10 mouse cellular contexts compared by ENCODE assay signal in genomic region chr17:7925413-7926160, GRCm38 (mm10). TPM values are rescaled to one million over a fixed set of nuclear protein-coding genes. Genes with fewer than 3 reads are reported as not detected.
A peak's percentile ranks its signal among the peaks of the same experiment; 100 is the strongest.
DNase-seq lines count a peak whose midpoint lies in the region; TF ChIP-seq lines count a peak whose summit lies in the region.
"Had no signal": no experiment of that assay in that cellular context is flagged by ENCODE, and none has a peak within 500 bp of the region (broad histone marks: within the 10 kb centered on the region; RNA-seq: fewer than 3 reads in every experiment).

Gene Tagap, plus strand, starts transcription at chr17:7926000.

- H3K4me1 ChIP-seq in cortical plate, adult 2 months (ENCODE audit: control insufficient read depth, insufficient read depth, low read length) = no peaks in the 10 kb centered on the region
- H3K4me1 ChIP-seq: midbrain, embryonic 12.5 days had no signal

- H3K36me3 ChIP-seq in macrophage (ENCODE audit: inconsistent target) = peaks cover 19% of the 10 kb centered on the region
- H3K36me3 ChIP-seq: embryonic facial prominence, embryonic 13.5 days; midbrain, embryonic 12.5 days had no signal

- DNase-seq in layer of hippocampus, adult 2 months (ENCODE audit: low spot score in 2 of 2) = no peak
- DNase-seq in layer of hippocampus, adult 18-20 months (ENCODE audit: low spot score in 2 of 2) = no peak
- peak; percentile 30 for DNase-seq in thymus, postnatal 0 days (ENCODE audit: low spot score)
- DNase-seq in neural tube, embryonic 10.5 days (ENCODE audit: extremely low spot score, low spot score) = no peak
- no peak for DNase-seq in cerebellum, postnatal 4 days (ENCODE audit: low spot score in 2 of 2)
- no peak for DNase-seq in adrenal gland, adult 8-10 months

- peak within 1 kb of the TSS; percentile 33; the same call in 1 of the 2 replicates for H3K27ac ChIP-seq in layer of hippocampus, adult 2 months
- no peak within 1 kb of the TSS for H3K27ac ChIP-seq in cortical plate, adult 2 months (ENCODE audit: insufficient read depth, low read length)
- H3K27ac ChIP-seq in macrophage = peak within 1 kb of the TSS; percentile 83
- H3K27ac ChIP-seq: embryonic facial prominence, embryonic 13.5 days; midbrain, embryonic 12.5 days had no signal

- TF ChIP-seq POLR2A in cortical plate, adult 2 months (IDR thresholded peaks at IDR 0.05; ENCODE audit: extremely low read depth, insufficient read depth, low read length) = no peak

- peaks cover 35% of the 10 kb centered on the region for H3K79me2 ChIP-seq in macrophage (ENCODE audit: inconsistent target)

- H3K4me3 ChIP-seq in layer of hippocampus, adult 2 months = peak within 1 kb of the TSS; percentile 19
- H3K4me3 ChIP-seq in cortical plate, adult 2 months (ENCODE audit: insufficient read depth, low read length) = peak within 1 kb of the TSS; percentile 9; the same call in 1 of the 2 replicates
- H3K4me3 ChIP-seq in macrophage (ENCODE audit: inconsistent target) = peak within 1 kb of the TSS; percentile 49
- H3K4me3 ChIP-seq: embryonic facial prominence, embryonic 13.5 days; midbrain, embryonic 12.5 days had no signal

- 8% methylated on average over 13 of the region's 13 CpGs for WGBS in macrophage (ENCODE audit: missing documents)

- TF ChIP-seq CTCF in layer of hippocampus, adult 2 months (conservative IDR thresholded peaks at IDR 0.05) = no peak
- TF ChIP-seq CTCF in cortical plate, adult 2 months (IDR thresholded peaks at IDR 0.05; ENCODE audit: extremely low read depth, insufficient read depth, low read length) = no peak

RNA-seq across cellular contexts. Expression of gene Tagap, which starts in this region (rescaled TPM):
- total RNA-seq in layer of hippocampus, adult 2 months (2021) = 1 to 10 TPM; 4.8 to 5.0 TPM
- total RNA-seq in layer of hippocampus, adult 18-20 months (2021) = 1 to 10 TPM; 4.8 to 6.0 TPM
- polyA plus RNA-seq in cortical plate, adult 2 months (2012; rRNA removed) = 0.96 and 1.0 TPM in 2 replicates
- 100 to 1,000 TPM in 4 of 26 experiments, 10 to 100 TPM in 19, 1 to 10 TPM in 3; 6.2 to 192 (median 60.9) TPM for total RNA-seq in macrophage (2018; cell fraction: chromatin; rRNA removed)
- 100 to 1,000 TPM in 6 of 26 experiments, 10 to 100 TPM in 18, 1 to 10 TPM in 2; 8.9 to 181 (median 54.4) TPM for total RNA-seq in macrophage (2018; cell fraction: cytosol; rRNA removed)
- 100 to 1,000 TPM in 8 of 26 experiments, 10 to 100 TPM in 17, 1 to 10 TPM in 1; 9.0 to 203 (median 79.1) TPM for total RNA-seq in macrophage (2018; cell fraction: nucleus; rRNA removed)
- polyA plus RNA-seq in macrophage (2018) = 3.7 to 11.7 TPM (median 5.6 TPM) in 3 replicates
- polyA plus RNA-seq in thymus, postnatal 0 days (2015; fragmentation: Nextera tagmentation; extraction: Ambion mirVana) = 4.1 and 4.3 TPM in 2 replicates
- total RNA-seq in adrenal gland, adult 8-10 months (2022) = 1 to 10 TPM; 6.0 to 7.5 (median 6.9) TPM
